Mouse (Mus musculus): ENCODE results near the gene Sipa1l3. TPM values are rescaled to one million over a fixed set of nuclear protein-coding genes. Genes with fewer than 3 reads are reported as not detected.

Sipa1l3 gene
- polyA plus RNA-seq, 1 experiment from 2014 or later = 10.3 TPM

- no peak overlapping the region for H3K27ac ChIP-seq
- H3K4me3 ChIP-seq (ENCODE audit: inconsistent target) = no peak overlapping the region
- no peaks in the 10 kb centered on the region for H3K36me3 ChIP-seq (ENCODE audit: inconsistent target)
- H3K79me2 ChIP-seq (ENCODE audit: inconsistent target) = no peaks in the 10 kb centered on the region
- 94% methylated on average over 9 of the region's 9 CpGs for WGBS (ENCODE audit: missing documents)
Measured at GRCm38 (mm10) chr7:29434313-29435035, 84.0 kb downstream of the Sipa1l3 start.

DNA sequence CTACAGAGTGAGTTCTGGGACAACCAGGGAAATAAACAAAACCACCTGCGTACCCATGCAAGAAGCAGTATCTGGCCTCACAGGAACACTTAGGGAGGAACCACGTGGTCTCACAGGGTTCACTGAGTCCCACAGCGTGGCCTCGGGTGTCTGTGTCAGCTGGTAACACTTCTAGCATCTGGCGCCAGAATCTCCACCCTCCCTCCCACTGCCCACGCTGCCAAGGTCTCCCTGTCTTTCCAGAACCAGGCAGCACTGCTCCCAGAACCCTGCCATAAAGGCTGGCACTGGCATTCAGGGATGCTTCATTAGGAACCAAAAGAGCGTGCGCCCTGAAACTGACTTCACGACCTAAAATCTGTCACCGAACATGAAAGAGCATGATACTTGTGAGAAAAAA is 84.7 kb downstream of the Sipa1l3 start:
- no peaks in the 10 kb centered on the region for H3K36me3 ChIP-seq (ENCODE audit: inconsistent target)
- H3K4me3 ChIP-seq (ENCODE audit: inconsistent target) = no peak overlapping the region
- WGBS (ENCODE audit: missing documents) = 97% methylated on average over 10 of the region's 10 CpGs
- H3K27ac ChIP-seq = no peak overlapping the region
- H3K79me2 ChIP-seq (ENCODE audit: inconsistent target) = no peaks in the 10 kb centered on the region

GRCm38 (mm10) chr7:29432947-29433553 is 85.4 kb downstream of the Sipa1l3 start:
- H3K36me3 ChIP-seq (ENCODE audit: inconsistent target) = no peaks in the 10 kb centered on the region
- no peak overlapping the region for H3K4me3 ChIP-seq (ENCODE audit: inconsistent target)
- H3K27ac ChIP-seq = no peak overlapping the region
- no peaks in the 10 kb centered on the region for H3K79me2 ChIP-seq (ENCODE audit: inconsistent target)
- WGBS (ENCODE audit: missing documents) = 93% methylated on average over 11 of the region's 11 CpGs

DNA sequence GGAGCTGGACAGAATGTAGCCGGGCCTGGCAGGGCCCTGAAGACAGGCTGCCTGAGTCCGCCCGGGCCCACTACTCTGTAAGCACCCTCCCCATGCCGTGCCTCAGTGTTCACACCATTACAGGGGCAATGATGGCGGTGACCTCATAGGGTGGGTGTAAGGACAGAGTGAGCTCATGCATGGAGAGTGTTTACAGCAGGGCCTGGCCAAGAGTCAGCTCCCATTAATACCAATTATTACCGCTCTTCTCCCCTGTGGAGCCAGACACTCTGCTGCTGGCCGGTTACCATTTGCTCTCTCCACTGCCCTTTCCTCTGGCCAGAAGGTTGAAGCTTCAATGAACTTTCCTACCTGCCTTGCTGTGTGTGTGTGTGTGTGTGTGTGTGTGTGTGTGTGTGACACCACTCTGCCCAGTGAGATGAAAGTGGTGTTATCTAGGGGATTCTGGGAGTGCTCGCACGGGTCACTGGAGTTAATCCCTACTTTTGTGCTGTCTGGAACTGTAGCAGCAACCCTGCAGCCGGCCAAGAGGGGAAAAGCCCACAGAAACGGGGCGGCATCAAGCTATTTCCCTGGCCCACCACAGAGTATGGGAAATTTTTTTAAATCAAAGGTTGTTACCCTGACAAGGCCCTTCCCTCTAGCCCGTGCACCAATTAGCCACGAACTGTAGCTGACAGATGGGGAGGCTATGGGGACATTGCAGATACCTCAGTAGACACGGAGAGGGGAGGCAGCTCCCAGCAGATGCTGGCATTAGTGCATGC is 86.1 kb downstream of the Sipa1l3 start:
- H3K36me3 ChIP-seq (ENCODE audit: inconsistent target) = no peaks in the 10 kb centered on the region
- H3K79me2 ChIP-seq (ENCODE audit: inconsistent target) = no peaks in the 10 kb centered on the region
- WGBS (ENCODE audit: missing documents) = 94% methylated on average over 15 of the region's 15 CpGs
- no peak overlapping the region for H3K27ac ChIP-seq
- no peak overlapping the region for H3K4me3 ChIP-seq (ENCODE audit: inconsistent target)

GRCm38 (mm10) chr7:29430739-29431211 is 87.7 kb downstream of the Sipa1l3 start:
- 92% methylated on average over 6 of the region's 6 CpGs for WGBS (ENCODE audit: missing documents)
- Histone ChIP-seq H3K27ac (no peak overlapping the region), H3K36me3 (ENCODE audit: inconsistent target) (no peaks in the 10 kb centered on the region), H3K79me2 (ENCODE audit: inconsistent target) (no peaks in the 10 kb centered on the region), H3K4me3 (ENCODE audit: inconsistent target) (no peak overlapping the region)

DNA sequence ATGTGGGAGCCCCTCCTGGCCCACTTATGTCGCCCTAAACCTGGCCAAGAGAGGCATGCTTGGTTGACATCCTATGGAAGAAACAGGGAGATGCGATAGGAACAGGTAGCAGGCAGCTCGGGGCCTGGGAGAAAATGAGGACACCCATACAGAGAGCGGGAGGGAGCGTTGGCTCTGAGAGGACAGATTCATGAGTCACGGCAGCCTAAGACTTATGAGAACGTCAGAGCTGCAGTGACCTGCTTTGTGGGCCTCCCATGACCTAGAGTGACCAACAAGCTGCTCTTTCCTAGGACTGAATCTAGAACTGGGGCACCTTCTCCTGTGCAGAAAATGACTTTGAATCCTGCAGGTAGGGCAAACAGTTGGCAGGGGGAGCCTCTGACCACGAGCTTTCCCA is 92.4 kb downstream of the Sipa1l3 start:
- Histone ChIP-seq H3K36me3 (ENCODE audit: inconsistent target) (no peaks in the 10 kb centered on the region), H3K79me2 (ENCODE audit: inconsistent target) (no peaks in the 10 kb centered on the region), H3K4me3 (ENCODE audit: inconsistent target) (no peak overlapping the region), H3K27ac (no peak overlapping the region)
- WGBS (ENCODE audit: missing documents) = 93% methylated on average over 8 of the region's 8 CpGs

- WGBS (ENCODE audit: missing documents) = 77% methylated on average over 7 of the region's 7 CpGs
- Histone ChIP-seq H3K4me3 (ENCODE audit: inconsistent target) (no peak overlapping the region), H3K27ac (no peak overlapping the region), H3K36me3 (ENCODE audit: inconsistent target) (no peaks in the 10 kb centered on the region), H3K79me2 (ENCODE audit: inconsistent target) (no peaks in the 10 kb centered on the region)
Measured at GRCm38 (mm10) chr7:29425413-29425827, 93.0 kb downstream of the Sipa1l3 start.

GRCm38 (mm10) chr7:29424690-29425089 is 93.8 kb downstream of the Sipa1l3 start:
- no peak overlapping the region for H3K27ac ChIP-seq
- 93% methylated on average over 5 of the region's 5 CpGs for WGBS (ENCODE audit: missing documents)
- H3K79me2 ChIP-seq (ENCODE audit: inconsistent target) = no peaks in the 10 kb centered on the region

GRCm38 (mm10) chr7:29421909-29422244 is 96.6 kb downstream of the Sipa1l3 start:
- no peak overlapping the region for H3K4me3 ChIP-seq (ENCODE audit: inconsistent target)
- 63% methylated on average over 3 of the region's 3 CpGs for WGBS (ENCODE audit: missing documents)
- no peaks in the 10 kb centered on the region for H3K79me2 ChIP-seq (ENCODE audit: inconsistent target)

More at GRCm38 (mm10) chr7:29424690-29425089, 93.8 kb downstream of the Sipa1l3 start:
- no peak overlapping the region for H3K4me3 ChIP-seq (ENCODE audit: inconsistent target)
- no peaks in the 10 kb centered on the region for H3K36me3 ChIP-seq (ENCODE audit: inconsistent target)

DNA sequence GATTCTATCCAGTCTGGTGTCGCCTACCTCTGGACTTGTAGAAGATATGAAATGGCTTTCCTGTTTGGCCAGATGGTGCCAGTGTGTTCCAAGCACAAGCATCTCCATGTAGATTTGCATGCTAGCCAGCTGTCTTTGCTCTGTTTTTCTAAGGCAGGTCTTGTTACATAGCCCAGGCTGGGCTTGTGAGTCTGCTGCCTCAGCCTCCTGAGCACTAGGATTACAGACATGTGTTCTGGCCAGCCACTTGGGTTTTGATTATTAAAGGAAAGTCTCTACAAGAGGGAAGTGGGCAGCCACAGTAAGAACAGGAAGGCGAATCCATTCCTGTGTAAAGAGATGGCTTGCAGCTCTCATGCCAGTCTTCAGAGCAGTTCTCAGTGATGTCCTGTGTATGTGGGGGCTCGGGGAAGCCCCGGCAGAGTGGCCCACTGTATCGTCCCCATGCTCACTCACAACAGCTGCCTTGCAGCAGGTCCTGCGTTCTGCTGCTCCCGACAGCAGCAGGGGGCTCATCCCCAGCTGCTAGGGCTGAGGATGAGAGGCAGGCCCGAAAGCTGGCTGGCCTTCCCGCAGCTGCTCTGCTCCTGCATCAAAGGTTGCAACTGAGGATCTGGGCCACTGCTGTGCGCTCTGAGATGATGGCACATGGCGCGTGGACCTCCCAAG is 97.1 kb downstream of the Sipa1l3 start:
- no peaks in the 10 kb centered on the region for H3K36me3 ChIP-seq (ENCODE audit: inconsistent target)
- H3K27ac ChIP-seq = no peak overlapping the region
- no peaks in the 10 kb centered on the region for H3K79me2 ChIP-seq (ENCODE audit: inconsistent target)
- H3K4me3 ChIP-seq (ENCODE audit: inconsistent target) = no peak overlapping the region
- 52% methylated on average over 12 of the region's 12 CpGs for WGBS (ENCODE audit: missing documents)

More at GRCm38 (mm10) chr7:29421909-29422244, 96.6 kb downstream of the Sipa1l3 start:
- Histone ChIP-seq H3K36me3 (ENCODE audit: inconsistent target) (no peaks in the 10 kb centered on the region), H3K27ac (no peak overlapping the region)

DNA sequence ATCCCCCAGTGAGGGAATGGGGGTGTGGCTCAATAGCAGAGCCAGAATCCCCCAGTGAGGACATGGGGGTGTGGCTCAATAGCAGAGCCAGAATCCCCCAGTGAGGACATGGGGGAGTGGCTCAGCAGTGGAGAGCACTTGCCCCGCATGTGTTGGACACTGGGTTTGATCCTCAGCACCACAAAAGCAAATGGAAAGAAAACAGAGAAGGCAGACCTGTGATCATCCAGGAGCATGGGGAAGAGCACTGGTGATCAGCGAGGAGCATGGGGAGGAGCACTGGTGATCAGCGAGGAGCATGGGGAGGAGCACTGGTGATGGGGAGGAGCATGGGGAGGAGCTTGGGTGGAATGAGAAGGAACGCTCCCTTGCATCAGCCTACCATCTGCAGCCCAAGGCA is 98.6 kb downstream of the Sipa1l3 start:
- Histone ChIP-seq H3K36me3 (ENCODE audit: inconsistent target) (no peaks in the 10 kb centered on the region), H3K79me2 (ENCODE audit: inconsistent target) (no peaks in the 10 kb centered on the region), H3K4me3 (ENCODE audit: inconsistent target) (no peak overlapping the region), H3K27ac (no peak overlapping the region)
- WGBS (ENCODE audit: missing documents) = 95% methylated on average over 4 of the region's 4 CpGs

GRCm38 (mm10) chr7:29418231-29418630 is 100.2 kb downstream of the Sipa1l3 start:
- Histone ChIP-seq H3K36me3 (ENCODE audit: inconsistent target) (no peaks in the 10 kb centered on the region), H3K4me3 (ENCODE audit: inconsistent target) (no peak overlapping the region), H3K27ac (no peak overlapping the region), H3K79me2 (ENCODE audit: inconsistent target) (no peaks in the 10 kb centered on the region)
- 92% methylated on average over 5 of the region's 6 CpGs for WGBS (ENCODE audit: missing documents)

GRCm38 (mm10) chr7:29417332-29418069 is 100.9 kb downstream of the Sipa1l3 start:
- Histone ChIP-seq H3K79me2 (ENCODE audit: inconsistent target) (no peaks in the 10 kb centered on the region), H3K36me3 (ENCODE audit: inconsistent target) (no peaks in the 10 kb centered on the region), H3K4me3 (ENCODE audit: inconsistent target) (no peak overlapping the region), H3K27ac (no peak overlapping the region)
- 86% methylated on average over 8 of the region's 8 CpGs for WGBS (ENCODE audit: missing documents)

DNA sequence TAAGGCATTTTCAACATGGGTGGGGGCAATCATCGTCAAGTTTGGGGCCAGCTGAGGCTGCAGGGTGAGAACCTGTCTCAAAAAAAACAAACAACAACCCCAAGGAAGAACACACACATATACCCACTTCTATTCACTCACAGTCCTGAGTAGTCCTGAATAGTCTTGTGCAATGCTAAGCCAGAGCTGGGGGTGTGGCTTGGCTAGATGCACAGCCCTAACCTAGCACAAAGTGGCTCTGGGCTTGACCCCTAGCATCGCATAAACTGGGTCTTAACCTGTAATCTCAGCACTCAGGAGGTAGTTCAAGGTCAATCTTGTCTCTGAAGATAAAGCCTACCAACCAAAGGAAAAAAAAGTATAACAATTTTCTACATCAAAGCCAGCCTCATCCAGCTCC is 101.5 kb downstream of the Sipa1l3 start:
- no peak overlapping the region for H3K4me3 ChIP-seq (ENCODE audit: inconsistent target)
- H3K79me2 ChIP-seq (ENCODE audit: inconsistent target) = no peaks in the 10 kb centered on the region
- 92% methylated on average over 2 of the region's 2 CpGs for WGBS (ENCODE audit: missing documents)
- H3K27ac ChIP-seq = no peak overlapping the region
- H3K36me3 ChIP-seq (ENCODE audit: inconsistent target) = no peaks in the 10 kb centered on the region
